Mouse (Mus musculus): ENCODE data around the gene Wipf1. TPM values are rescaled to one million over a fixed set of nuclear protein-coding genes. Genes with fewer than 3 reads are reported as not detected.

Wipf1 gene
- polyA plus RNA-seq, 1 experiment from 2014 or later: 10.1 TPM

GRCm38 (mm10) chr2:73497572-73497971 is 32.0 kb downstream of the Wipf1 start:
- Histone ChIP-seq H3K36me3 (no peaks in the 10 kb centered on the region), H3K4me3 (replicated peaks) (no peak overlapping the region), H3K27ac (no peak overlapping the region), H3K4me2 (replicated peaks) (no peak overlapping the region), H3K9me3 (no peaks in the 10 kb centered on the region), H3K27me3 (replicated peaks) (no peaks in the 10 kb centered on the region), H3K9ac (no peak overlapping the region), H3K4me1 (replicated peaks) (peaks cover 18% of the 10 kb centered on the region)
- peak; percentile 15; the same call in 1 of the 2 replicates for ATAC-seq
- 38% methylated on average over 3 of the region's 3 CpGs for WGBS

- H3K9ac ChIP-seq: no peak overlapping the region
- no peaks in the 10 kb centered on the region for H3K27me3 ChIP-seq (replicated peaks)
- H3K9me3 ChIP-seq: no peaks in the 10 kb centered on the region
- 0 out of 2 replicates have a peak overlapping the region, but pooled peaks have one; percentile 27 for H3K27ac ChIP-seq
- no peak overlapping the region for H3K4me3 ChIP-seq (replicated peaks)
- H3K4me1 ChIP-seq (replicated peaks): peaks cover 21% of the 10 kb centered on the region
- ATAC-seq: no peak
- H3K36me3 ChIP-seq: no peaks in the 10 kb centered on the region
- H3K4me2 ChIP-seq (replicated peaks): no peak overlapping the region
- WGBS: 82% methylated on average over 9 of the region's 9 CpGs
These were observed 32.6 kb downstream of the Wipf1 start for GRCm38 (mm10) chr2:73496944-73497343.

DNA sequence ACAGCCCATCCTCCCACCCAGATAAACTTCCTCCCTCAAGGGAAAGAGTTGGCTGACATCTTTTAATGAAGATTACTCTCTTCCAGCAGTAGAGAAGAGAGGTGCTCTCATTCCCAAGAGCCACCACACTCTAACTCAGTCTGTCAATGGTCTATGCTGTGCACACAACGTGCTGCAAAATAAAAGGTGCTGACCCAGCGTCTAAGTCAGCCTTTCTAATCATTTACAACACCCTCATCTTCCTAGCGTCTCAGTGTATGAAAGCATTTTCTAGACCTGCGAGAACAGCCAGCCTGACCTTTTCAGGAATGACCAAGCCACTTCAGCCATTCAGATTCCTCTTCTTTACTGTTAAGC is 33.2 kb downstream of the Wipf1 start:
- Histone ChIP-seq H3K9ac (no peak overlapping the region), H3K4me2 (replicated peaks) (peak overlapping the region; percentile 39; the same call in 1 of the 2 replicates), H3K36me3 (no peaks in the 10 kb centered on the region), H3K27ac (peak overlapping the region; percentile 52; the same call in 1 of the 2 replicates), H3K4me1 (replicated peaks) (peaks cover 27% of the 10 kb centered on the region), H3K9me3 (no peaks in the 10 kb centered on the region), H3K4me3 (replicated peaks) (no peak overlapping the region), H3K27me3 (replicated peaks) (no peaks in the 10 kb centered on the region)
- ATAC-seq: 0 out of 2 replicates have a peak, but pooled peaks have one; percentile 15
- 46% methylated on average over 4 of the region's 4 CpGs for WGBS

- Histone ChIP-seq H3K36me3 (no peaks in the 10 kb centered on the region), H3K9me3 (no peaks in the 10 kb centered on the region), H3K9ac (no peak overlapping the region), H3K4me1 (replicated peaks) (peaks cover 28% of the 10 kb centered on the region), H3K4me3 (replicated peaks) (no peak overlapping the region), H3K4me2 (replicated peaks) (peak overlapping the region; percentile 39; the same call in 1 of the 2 replicates), H3K27me3 (replicated peaks) (no peaks in the 10 kb centered on the region), H3K27ac (peak overlapping the region; percentile 52; the same call in 1 of the 2 replicates)
- ATAC-seq: peak; percentile 59
- 27% methylated on average over 16 of the region's 16 CpGs for WGBS
These were observed 33.8 kb downstream of the Wipf1 start for GRCm38 (mm10) chr2:73495617-73496328.

- Histone ChIP-seq H3K9ac (no peak overlapping the region), H3K4me3 (replicated peaks) (no peak overlapping the region), H3K36me3 (no peaks in the 10 kb centered on the region), H3K27me3 (replicated peaks) (no peaks in the 10 kb centered on the region), H3K9me3 (no peaks in the 10 kb centered on the region), H3K4me1 (replicated peaks) (peaks cover 34% of the 10 kb centered on the region), H3K27ac (no peak overlapping the region), H3K4me2 (replicated peaks) (no peak overlapping the region)
- ATAC-seq: no peak
- WGBS: 63% methylated on average over 3 of the region's 3 CpGs
These were observed 36.0 kb downstream of the Wipf1 start for GRCm38 (mm10) chr2:73493517-73493916.

GRCm38 (mm10) chr2:73491442-73492241 is 37.9 kb downstream of the Wipf1 start:
- H3K4me3 ChIP-seq (replicated peaks): no peak overlapping the region
- no peak overlapping the region for H3K4me2 ChIP-seq (replicated peaks)
- ATAC-seq: peak; percentile 53
- 43% methylated on average over 9 of the region's 9 CpGs for WGBS
- no peaks in the 10 kb centered on the region for H3K27me3 ChIP-seq (replicated peaks)
- no peaks in the 10 kb centered on the region for H3K9me3 ChIP-seq
- H3K4me1 ChIP-seq (replicated peaks): peaks cover 31% of the 10 kb centered on the region
- peak overlapping the region; percentile 39; the same call in 1 of the 2 replicates for H3K27ac ChIP-seq
- no peaks in the 10 kb centered on the region for H3K36me3 ChIP-seq
- H3K9ac ChIP-seq: no peak overlapping the region

DNA sequence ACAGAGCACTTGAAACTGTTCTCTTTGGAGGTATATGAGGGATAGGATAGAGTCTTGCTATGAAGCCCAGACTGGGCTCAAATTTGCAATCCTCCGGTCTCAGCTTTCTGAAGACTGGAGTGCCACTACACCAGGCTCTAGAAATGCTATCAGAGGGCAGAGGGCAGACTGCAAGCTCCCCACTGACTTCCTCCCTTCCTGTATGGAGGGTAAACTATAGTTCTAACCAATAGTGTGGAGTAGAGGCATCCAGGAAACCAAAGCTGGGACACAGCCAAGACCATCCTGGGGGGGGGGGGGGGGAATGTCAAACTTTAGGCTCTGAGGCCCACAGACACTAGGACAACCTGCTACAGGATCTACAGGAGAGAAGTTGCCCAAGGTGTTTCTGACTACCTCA is 39.1 kb downstream of the Wipf1 start:
- Histone ChIP-seq H3K9me3 (no peaks in the 10 kb centered on the region), H3K9ac (no peak overlapping the region), H3K4me2 (replicated peaks) (no peak overlapping the region), H3K27me3 (replicated peaks) (no peaks in the 10 kb centered on the region), H3K36me3 (no peaks in the 10 kb centered on the region), H3K4me3 (replicated peaks) (no peak overlapping the region), H3K27ac (no peak overlapping the region), H3K4me1 (replicated peaks) (peaks cover 27% of the 10 kb centered on the region)
- WGBS: 62% methylated on average over 1 of the region's 1 CpGs
- ATAC-seq: no peak

- Histone ChIP-seq H3K4me2 (replicated peaks) (no peak overlapping the region), H3K9ac (no peak overlapping the region), H3K4me1 (replicated peaks) (peaks cover 26% of the 10 kb centered on the region), H3K27ac (peak overlapping the region; percentile 42; the same call in 1 of the 2 replicates), H3K9me3 (no peaks in the 10 kb centered on the region), H3K36me3 (no peaks in the 10 kb centered on the region), H3K4me3 (replicated peaks) (no peak overlapping the region), H3K27me3 (replicated peaks) (no peaks in the 10 kb centered on the region)
- 67% methylated on average over 8 of the region's 8 CpGs for WGBS
- ATAC-seq: no peak
These were observed 43.4 kb downstream of the Wipf1 start for GRCm38 (mm10) chr2:73486120-73486601.

GRCm38 (mm10) chr2:73485236-73486119 is 44.1 kb downstream of the Wipf1 start:
- 58% methylated on average over 26 of the region's 26 CpGs for WGBS
- Histone ChIP-seq H3K4me1 (replicated peaks) (peaks cover 21% of the 10 kb centered on the region), H3K36me3 (no peaks in the 10 kb centered on the region), H3K9me3 (no peaks in the 10 kb centered on the region), H3K27ac (peak overlapping the region; percentile 66), H3K9ac (no peak overlapping the region), H3K4me2 (replicated peaks) (peak overlapping the region; percentile 37), H3K27me3 (replicated peaks) (no peaks in the 10 kb centered on the region), H3K4me3 (replicated peaks) (0 out of 2 replicates have a peak overlapping the region, but pooled peaks have one; percentile 6)
- peak; percentile 72 for ATAC-seq

- WGBS: 38% methylated on average over 15 of the region's 15 CpGs
- Histone ChIP-seq H3K4me1 (replicated peaks) (peaks cover 18% of the 10 kb centered on the region), H3K36me3 (no peaks in the 10 kb centered on the region), H3K4me3 (replicated peaks) (0 out of 2 replicates have a peak overlapping the region, but pooled peaks have one; percentile 6), H3K27ac (peak overlapping the region; percentile 66), H3K9me3 (no peaks in the 10 kb centered on the region), H3K4me2 (replicated peaks) (peak overlapping the region; percentile 37), H3K27me3 (replicated peaks) (no peaks in the 10 kb centered on the region), H3K9ac (no peak overlapping the region)
- ATAC-seq: 0 out of 2 replicates have a peak, but pooled peaks have one; percentile 14
These were observed 44.8 kb downstream of the Wipf1 start for GRCm38 (mm10) chr2:73484561-73485235.

DNA sequence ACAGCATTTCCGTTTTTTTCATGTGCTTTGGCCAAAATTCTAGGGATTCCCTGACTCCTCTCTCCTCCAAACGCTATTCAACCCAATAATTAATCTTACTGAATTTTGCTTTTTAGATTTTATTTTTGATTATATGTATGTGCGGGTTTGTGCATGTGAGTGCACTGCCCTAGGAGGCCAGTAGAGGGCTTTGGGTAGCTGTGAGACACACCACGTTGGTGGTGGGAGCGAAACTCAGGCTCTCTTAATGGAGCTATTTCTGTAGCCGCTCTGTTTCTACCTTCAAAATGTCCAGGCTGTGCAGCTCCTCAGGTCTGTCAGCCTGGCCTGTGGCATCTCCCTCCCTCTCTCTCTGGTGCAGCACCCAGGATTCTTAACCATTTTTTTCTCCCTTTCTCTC is 50.7 kb downstream of the Wipf1 start:
- Histone ChIP-seq H3K4me1 (replicated peaks) (0 out of 2 replicates have a peak, but pooled peaks cover 3% of the 10 kb centered on the region), H3K9ac (no peak overlapping the region), H3K4me3 (replicated peaks) (no peak overlapping the region), H3K27me3 (replicated peaks) (no peaks in the 10 kb centered on the region), H3K27ac (no peak overlapping the region), H3K4me2 (replicated peaks) (no peak overlapping the region), H3K36me3 (no peaks in the 10 kb centered on the region), H3K9me3 (no peaks in the 10 kb centered on the region)
- ATAC-seq: no peak
- 91% methylated on average over 6 of the region's 6 CpGs for WGBS

All from intestine, embryonic 15.5 days (tissue).